Mouse (Mus musculus) liver, embryonic 14.5 days (tissue): ENCODE measurements at regions not wholly inside any gene's neighbourhood (a gene's known extent, or its start where the extent isn't known, plus 50 kb on each side); places are given as distances from the start of the nearest gene placed in this dataset.
A peak's percentile ranks its signal among the peaks of the same experiment; 100 is the strongest.

ENCODE experiments used
- ATAC-seq: fragments of 200-750 bp; cut with Nextera tagmentation; 2 replicates; pipeline ENCODE4 v1.8.0; 2017; ENCODE audit warnings: moderate number of reproducible peaks, mild to moderate bottlenecking, moderate library complexity; ENCODE audit not compliant: insufficient read depth
- DNase-seq, 3 experiments: peaks; one replicate each; pipeline ENCODE4 v3.0.0-alpha.2; 2012 to 2013; ENCODE audit warnings: low read depth in 3 of 3, low spot score in 3 of 3
- H3K27ac ChIP-seq: fragments of 300-500 bp; sonication (generic); 2 replicates; pipeline ENCODE4 v1.5.1; 2014; ENCODE audit warnings: moderate library complexity, mild to moderate bottlenecking, control low read depth, inconsistent platforms
- H3K27me3 ChIP-seq: fragments of 300-500 bp; sonication (generic); 2 replicates; pipeline ENCODE4 v1.6.1; 2014; ENCODE audit warnings: mild to moderate bottlenecking, low read length, moderate library complexity; ENCODE audit not compliant: control insufficient read depth, insufficient read depth
- H3K36me3 ChIP-seq: fragments of 300-500 bp; sonication (generic); replicated peaks from 2 replicates; pipeline ENCODE4 v1.6.1; 2014; ENCODE audit warnings: low read depth; ENCODE audit not compliant: control insufficient read depth, insufficient read depth
- H3K4me1 ChIP-seq, 2 experiments: fragments of 200-500 bp in 1 of 2; fragments of 300-500 bp in 1 of 2; sonication (generic) in 1 of 2; replicated peaks; 2 replicates each; pipeline ENCODE4 v1.6.1; 2012 to 2014; ENCODE audit warnings: antibody characterized with exemption in 1 of 2, inconsistent platforms in 1 of 2, low read length in 1 of 2; ENCODE audit not compliant: control insufficient read depth in 2 of 2, insufficient read depth in 2 of 2
- H3K4me2 ChIP-seq: fragments of 300-500 bp; sonication (generic); 2 replicates; pipeline ENCODE4 v1.6.1; 2014; ENCODE audit warnings: low read depth, mild to moderate bottlenecking, control low read depth, moderate library complexity
- H3K4me3 ChIP-seq, 2 experiments: fragments of 200-500 bp in 1 of 2; fragments of 300-500 bp in 1 of 2; sonication (generic) in 1 of 2; 2 replicates each; pipeline ENCODE4 v1.5.1; 2012 to 2014; ENCODE audit warnings: low read depth in 2 of 2, low read length in 2 of 2, mild to moderate bottlenecking in 2 of 2, control low read depth in 1 of 2, inconsistent platforms in 1 of 2, moderate library complexity in 1 of 2; ENCODE audit not compliant: insufficient read depth in 1 of 2
- H3K9ac ChIP-seq: fragments of 300-500 bp; sonication (generic); replicated peaks from 2 replicates; pipeline ENCODE4 v1.6.1; 2014; ENCODE audit warnings: mild to moderate bottlenecking, control low read depth, moderate library complexity
- H3K9me3 ChIP-seq: fragments of 300-500 bp; sonication (generic); 2 replicates; pipeline ENCODE4 v1.6.1; 2016; ENCODE audit warnings: low read length, mixed read lengths; ENCODE audit not compliant: control insufficient read depth
- CTCF ChIP-seq: IDR thresholded peaks from 2 replicates; pipeline ENCODE4 v1.5.1; 2016; ENCODE audit warnings: antibody characterized with exemption, low read depth, control low read depth
- EP300 ChIP-seq: IDR thresholded peaks from 2 replicates; pipeline ENCODE4 v1.6.1; 2016; ENCODE audit warnings: antibody characterized with exemption, low read depth
- WGBS: fragments of 180-500 bp; shearing (Covaris S2); extraction: QIAGEN DNeasy Blood & Tissue Kit; methylation state at CpG from one replicate; pipeline ENCODE4 v1.1.7; 2014; ENCODE audit not compliant: insufficient replicate concordance; 5-methylcytosine and 5-hydroxymethylcytosine counted together

GRCm38 (mm10) chr8:24278391-24278790 is 447.3 kb downstream of the Adam3 start:
- WGBS: 60% methylated on average over 8 of the region's 8 CpGs
- no peak for DNase-seq
- ATAC-seq: no peak
- Histone ChIP-seq H3K9ac (no peak overlapping the region), H3K9me3 (no peaks in the 10 kb centered on the region), H3K36me3 (no peaks in the 10 kb centered on the region), H3K4me1 (no peaks in the 10 kb centered on the region), H3K4me3 (no peak overlapping the region), H3K27ac (no peak overlapping the region), H3K27me3 (no peaks in the 10 kb centered on the region), H3K4me2 (no peak overlapping the region)
- TF ChIP-seq CTCF (no peak), EP300 (no peak)

- H3K27me3 ChIP-seq: no peaks in the 10 kb centered on the region
- H3K4me3 ChIP-seq: no peak overlapping the region
- ATAC-seq (no peak), DNase-seq (no peak)
- H3K27ac ChIP-seq: no peak overlapping the region
- H3K9ac ChIP-seq: no peak overlapping the region
- H3K4me2 ChIP-seq: no peak overlapping the region
- no peaks in the 10 kb centered on the region for H3K9me3 ChIP-seq
- TF ChIP-seq EP300 (no peak), CTCF (no peak)
- no peaks in the 10 kb centered on the region for H3K36me3 ChIP-seq
- H3K4me1 ChIP-seq: no peaks in the 10 kb centered on the region
Measured at GRCm38 (mm10) chr8:24261359-24261758, 464.3 kb downstream of the Adam3 start.

- ATAC-seq: no peak
- H3K4me3 ChIP-seq: no peak overlapping the region
- no peak overlapping the region for H3K9ac ChIP-seq
- no peaks in the 10 kb centered on the region for H3K4me1 ChIP-seq
- TF ChIP-seq EP300 (no peak), CTCF (no peak)
- no peaks in the 10 kb centered on the region for H3K27me3 ChIP-seq
- H3K9me3 ChIP-seq: no peaks in the 10 kb centered on the region
- DNase-seq: no peak
- H3K36me3 ChIP-seq: no peaks in the 10 kb centered on the region
- 62% methylated on average over 3 of the region's 3 CpGs for WGBS
- no peak overlapping the region for H3K27ac ChIP-seq
- no peak overlapping the region for H3K4me2 ChIP-seq
Measured at GRCm38 (mm10) chr8:24258622-24259021, 467.0 kb downstream of the Adam3 start.

- ATAC-seq (no peak), DNase-seq (no peak)
- Histone ChIP-seq H3K4me2 (no peak overlapping the region), H3K27me3 (no peaks in the 10 kb centered on the region), H3K36me3 (no peaks in the 10 kb centered on the region), H3K9ac (no peak overlapping the region), H3K9me3 (no peaks in the 10 kb centered on the region), H3K4me3 (no peak overlapping the region), H3K4me1 (no peaks in the 10 kb centered on the region), H3K27ac (no peak overlapping the region)
- TF ChIP-seq CTCF (no peak), EP300 (no peak)
- 25% methylated on average over 6 of the region's 6 CpGs for WGBS
Measured at GRCm38 (mm10) chr8:24242211-24242610, 483.4 kb downstream of the Adam3 start.

- WGBS: 57% methylated on average over 7 of the region's 7 CpGs
- H3K9me3 ChIP-seq: no peaks in the 10 kb centered on the region
- no peak overlapping the region for H3K27ac ChIP-seq
- no peak for DNase-seq
- TF ChIP-seq EP300 (no peak), CTCF (peak; percentile 60)
- H3K9ac ChIP-seq: no peak overlapping the region
- no peak for ATAC-seq
- no peaks in the 10 kb centered on the region for H3K4me1 ChIP-seq
- no peak overlapping the region for H3K4me2 ChIP-seq
- H3K27me3 ChIP-seq: no peaks in the 10 kb centered on the region
- no peaks in the 10 kb centered on the region for H3K36me3 ChIP-seq
- H3K4me3 ChIP-seq: no peak overlapping the region
Measured at GRCm38 (mm10) chr8:24240211-24240983, 485.3 kb downstream of the Adam3 start.
